Mouse (Mus musculus) kidney, adult 8-10 months (tissue): ENCODE measurements around the gene Col4a1.

Experiments used
- DNase-seq, 2 experiments: peaks; one replicate each; pipeline ENCODE4 v3.0.0; 2022

The Col4a1 gene

DNA sequence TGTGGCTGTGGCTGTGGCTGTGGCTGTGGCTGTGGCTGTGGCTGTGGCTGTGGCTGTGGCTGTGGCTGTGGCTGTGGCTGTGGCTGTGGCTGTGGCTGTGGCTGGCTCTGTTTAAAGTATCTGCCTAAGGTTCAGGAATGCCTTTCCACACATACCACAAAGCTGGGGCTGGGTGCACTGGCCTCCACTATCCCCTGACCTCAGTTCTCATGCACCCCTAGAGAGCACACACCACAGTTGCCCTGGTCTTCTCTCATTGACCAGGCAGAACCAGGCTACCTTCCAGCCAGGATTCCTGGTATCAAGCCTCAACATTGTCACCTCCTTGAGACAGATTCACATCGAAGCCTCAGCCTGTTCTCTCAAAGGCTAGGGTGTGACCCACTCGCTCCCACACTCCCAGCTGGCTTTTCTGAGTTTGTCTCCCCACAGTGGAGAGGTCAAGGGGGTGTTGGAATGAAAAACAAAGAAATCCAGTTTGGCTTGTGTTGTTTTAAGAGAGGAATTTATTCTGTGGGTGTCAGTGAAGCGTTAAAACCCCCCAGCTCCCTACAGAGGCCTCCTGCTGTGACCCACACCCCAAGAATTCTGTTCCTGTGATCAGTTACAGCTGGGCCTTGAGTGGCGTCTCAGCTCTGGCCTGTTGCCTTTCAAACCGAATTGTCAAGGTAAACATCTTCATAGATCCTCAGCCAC is 15.2 kb upstream of the Col4a1 start:
- no peak for DNase-seq

DNA sequence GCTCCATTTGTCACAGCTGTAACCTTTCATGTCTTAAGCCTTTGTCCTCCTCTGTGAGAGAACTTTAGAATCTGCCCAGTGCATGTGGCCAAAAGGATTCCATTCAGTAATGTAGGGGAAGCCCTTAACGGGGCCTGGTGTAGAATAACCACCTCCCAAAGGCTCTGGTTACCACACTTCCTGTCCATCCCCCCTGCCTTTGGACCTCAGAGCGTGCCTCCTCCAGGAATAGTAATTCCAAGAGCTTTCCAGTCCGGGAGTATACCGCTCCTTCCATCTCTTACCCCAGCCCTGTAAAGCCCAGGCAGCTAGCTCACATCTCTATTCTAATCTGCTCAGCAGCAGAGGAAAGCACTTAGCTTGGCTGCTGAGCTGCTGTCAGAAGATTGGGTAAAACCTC is 14.7 kb upstream of the Col4a1 start:
- DNase-seq: no peak

DNA sequence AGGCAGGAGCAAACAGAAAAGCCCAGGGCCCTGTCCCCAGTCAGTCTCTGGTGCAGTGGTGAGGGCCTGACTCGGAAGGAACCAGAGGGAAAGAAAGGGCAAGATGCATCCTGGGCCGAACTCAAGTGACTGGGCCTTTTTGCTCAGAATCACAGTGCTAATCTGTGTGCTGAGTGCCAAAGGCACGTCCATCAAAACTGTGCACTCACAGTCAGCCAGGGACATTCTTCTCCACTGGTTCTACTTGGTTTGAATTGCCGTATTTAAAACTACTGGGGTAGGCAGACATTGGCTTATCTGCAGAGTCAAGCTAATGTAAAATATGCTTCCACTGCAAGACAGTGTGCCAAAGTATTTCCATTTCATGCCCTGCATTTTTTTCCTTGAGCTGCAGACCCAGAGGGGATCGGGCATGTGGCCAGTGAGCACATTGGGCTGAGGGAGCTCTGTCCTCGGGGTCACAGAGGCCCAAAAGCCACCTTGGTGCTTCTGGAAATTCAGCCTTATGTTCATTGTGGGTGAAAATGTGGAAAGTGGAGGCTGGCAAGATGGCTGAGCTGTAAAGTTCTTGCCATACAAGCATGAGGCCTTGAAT is 12.3 kb upstream of the Col4a1 start:
- DNase-seq: peak; percentile 67 to 70

DNA sequence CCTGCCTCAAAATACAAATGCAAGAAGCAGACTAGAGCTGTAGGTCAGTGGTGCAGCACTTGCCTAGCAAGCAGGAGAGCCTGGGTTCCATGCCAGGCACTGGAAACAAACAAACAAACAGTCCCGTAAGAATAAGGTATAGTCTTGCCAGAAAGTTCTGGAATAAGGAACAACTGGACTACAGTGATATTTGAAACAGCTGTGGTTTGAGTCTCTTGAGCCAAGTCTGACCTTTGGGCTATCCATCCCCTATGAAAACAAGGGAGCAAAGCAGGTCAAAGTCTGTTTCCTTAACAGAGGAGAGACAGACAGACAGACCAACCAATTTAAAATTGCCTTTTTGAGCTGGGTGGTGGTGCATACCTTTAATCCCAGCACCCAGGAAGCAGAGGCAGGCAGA is 11.1 kb upstream of the Col4a1 start:
- peak in 1 of 2 experiments; percentile 42 for DNase-seq

DNA sequence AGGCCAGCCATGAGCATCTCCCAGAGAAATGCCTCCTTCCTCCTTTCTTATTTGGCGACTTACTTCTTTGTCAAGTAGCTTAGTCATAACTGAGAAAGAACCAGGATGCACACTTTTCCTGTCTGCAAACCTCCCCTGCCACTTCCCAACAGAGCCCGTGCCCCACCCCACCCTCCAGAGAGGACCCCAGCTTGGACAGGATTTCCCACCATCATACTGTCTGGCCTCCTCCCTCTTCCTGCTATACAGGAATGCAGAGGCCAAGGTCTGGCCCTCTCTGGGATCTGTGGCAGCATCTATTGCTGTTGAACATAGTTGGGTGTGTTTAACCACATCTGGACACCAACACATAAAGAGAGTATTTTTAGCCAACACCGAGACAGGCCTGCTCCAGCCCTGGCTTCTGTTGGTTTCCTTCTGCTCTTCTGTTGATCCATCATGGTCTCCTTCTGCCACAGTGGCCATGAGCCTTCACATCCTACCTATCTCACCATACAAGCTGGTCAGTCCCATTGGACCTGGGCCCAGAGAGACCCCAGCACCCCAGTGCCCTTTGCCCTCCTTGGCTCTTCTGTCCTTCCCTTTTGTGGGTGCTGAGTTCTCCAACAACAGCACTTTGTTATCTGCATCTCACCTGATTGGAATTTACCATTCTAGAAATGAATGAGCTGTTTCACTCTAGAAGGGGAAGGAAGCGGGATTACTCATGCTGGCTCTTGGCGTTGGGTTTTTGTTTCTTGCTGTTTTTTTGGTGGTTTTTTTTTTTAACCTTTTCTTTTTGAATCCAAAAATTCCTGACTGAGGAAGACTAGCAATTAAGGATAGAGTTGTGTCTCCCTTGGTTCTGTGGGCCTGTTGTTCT is 10.3 kb upstream of the Col4a1 start:
- no peak for DNase-seq

DNA sequence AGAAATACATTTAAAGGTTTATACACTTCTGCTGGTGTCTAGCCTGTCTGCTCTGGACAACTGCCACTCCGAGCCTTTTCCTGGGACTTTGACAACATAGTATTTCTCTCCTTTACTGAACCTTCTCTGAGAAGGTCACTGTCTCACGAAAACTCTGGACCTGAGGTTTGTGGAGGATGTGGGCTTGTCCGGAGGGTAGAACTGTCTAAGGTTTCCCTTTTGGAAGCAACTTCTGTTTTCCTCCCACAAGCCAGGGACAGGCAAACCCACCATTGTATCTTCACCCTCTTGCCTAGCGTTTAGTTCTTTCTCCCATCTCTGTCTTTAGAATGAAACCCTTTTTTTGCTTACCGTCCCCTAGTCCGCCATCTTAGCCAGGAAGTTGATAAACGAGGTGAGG is 9.2 kb upstream of the Col4a1 start:
- no peak for DNase-seq

DNA sequence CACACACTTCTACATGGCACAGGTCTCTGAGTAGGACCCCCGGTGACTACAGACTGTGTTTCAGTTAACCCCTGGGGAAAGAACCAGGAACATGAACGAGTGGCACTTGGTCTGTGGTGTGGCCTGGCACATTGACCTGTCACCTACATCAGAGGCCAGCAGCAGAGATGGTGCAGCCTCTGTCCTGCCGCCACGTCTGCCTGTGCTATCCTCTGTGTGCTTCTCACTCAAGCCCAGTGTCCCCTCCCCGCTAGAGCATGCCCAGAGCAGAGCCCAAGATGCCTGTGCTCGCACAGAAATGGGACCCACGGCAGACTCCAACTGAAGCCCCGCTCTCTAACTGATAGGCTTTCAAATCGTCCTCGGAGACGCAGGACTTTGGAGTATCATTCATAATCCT is 6.8 kb upstream of the Col4a1 start:
- DNase-seq: no peak

DNA sequence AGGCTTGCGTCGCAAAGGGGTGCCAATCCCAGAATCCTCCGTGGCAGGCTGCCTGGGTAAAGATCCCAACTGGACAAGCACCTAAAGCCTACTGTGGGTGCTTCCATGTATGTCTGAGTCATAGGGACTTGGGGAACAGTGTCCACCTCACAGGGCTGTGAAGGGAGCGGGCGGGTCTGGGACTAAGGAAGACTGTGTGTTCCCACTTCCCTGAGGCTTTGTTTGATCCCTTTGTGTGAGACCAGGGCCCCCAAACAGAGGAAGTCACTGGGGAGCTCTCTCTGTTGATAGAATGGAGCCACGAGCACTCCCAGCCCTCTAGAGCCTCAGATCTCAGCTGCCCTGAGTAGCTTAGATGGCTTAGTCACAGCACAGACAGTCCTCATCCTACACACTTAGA is 3.5 kb upstream of the Col4a1 start:
- DNase-seq: no peak

DNA sequence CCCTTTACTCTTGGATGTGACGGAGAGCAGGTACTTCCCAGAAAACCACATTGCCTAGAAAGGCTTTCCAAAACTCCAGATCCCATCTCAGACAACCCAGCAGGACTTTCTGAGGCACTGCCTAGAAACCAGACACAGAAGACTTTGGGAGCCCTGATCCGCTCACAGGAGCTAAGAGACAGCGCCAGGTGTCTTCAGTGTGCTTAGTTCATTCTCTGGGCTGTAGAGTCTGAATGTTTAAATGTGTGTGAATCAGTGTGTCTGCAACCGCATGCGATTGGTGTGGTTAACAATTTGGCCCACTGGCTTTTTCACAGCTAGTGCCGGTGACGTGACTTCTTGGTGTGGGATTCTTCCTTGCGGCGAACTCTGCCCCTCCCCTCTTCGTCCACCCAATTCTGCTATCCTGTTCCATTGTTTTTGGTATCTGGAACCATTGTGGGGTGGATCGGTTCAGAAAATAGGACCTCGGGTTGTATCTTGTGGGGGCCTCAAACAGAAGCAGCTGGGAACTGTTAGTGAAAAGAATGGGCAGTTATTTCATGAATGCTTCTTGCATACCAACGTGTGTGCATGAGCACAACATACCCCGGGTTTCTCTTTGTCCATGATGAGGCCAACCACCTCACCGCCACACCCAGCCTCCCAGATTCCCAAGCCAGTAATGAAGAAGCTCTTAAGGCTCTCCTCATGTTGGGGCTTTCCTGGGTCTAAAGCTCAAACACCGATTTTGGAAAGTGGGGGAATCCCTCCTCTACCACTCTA is 2.7 kb upstream of the Col4a1 start:
- no peak for DNase-seq

DNA sequence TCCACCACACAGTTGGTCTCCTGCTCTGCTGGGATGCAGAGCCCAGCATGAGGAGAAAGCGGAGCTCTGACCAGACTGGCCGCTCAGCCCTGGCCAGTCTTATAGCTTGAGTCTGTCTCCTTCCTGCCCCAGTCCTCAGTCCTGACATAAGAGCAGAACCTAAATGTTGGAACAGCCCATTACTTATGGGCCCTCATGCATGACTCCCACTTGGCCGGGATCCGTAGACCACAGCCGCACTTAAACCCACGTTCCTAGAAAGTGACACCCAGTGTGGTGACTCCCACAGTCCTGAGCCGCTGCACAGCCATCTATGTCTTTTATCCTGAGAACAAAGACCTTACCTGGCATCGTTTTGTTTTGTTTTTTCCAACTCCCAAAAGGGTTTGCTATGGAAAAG is 2.0 kb upstream of the Col4a1 start:
- no peak for DNase-seq

DNA sequence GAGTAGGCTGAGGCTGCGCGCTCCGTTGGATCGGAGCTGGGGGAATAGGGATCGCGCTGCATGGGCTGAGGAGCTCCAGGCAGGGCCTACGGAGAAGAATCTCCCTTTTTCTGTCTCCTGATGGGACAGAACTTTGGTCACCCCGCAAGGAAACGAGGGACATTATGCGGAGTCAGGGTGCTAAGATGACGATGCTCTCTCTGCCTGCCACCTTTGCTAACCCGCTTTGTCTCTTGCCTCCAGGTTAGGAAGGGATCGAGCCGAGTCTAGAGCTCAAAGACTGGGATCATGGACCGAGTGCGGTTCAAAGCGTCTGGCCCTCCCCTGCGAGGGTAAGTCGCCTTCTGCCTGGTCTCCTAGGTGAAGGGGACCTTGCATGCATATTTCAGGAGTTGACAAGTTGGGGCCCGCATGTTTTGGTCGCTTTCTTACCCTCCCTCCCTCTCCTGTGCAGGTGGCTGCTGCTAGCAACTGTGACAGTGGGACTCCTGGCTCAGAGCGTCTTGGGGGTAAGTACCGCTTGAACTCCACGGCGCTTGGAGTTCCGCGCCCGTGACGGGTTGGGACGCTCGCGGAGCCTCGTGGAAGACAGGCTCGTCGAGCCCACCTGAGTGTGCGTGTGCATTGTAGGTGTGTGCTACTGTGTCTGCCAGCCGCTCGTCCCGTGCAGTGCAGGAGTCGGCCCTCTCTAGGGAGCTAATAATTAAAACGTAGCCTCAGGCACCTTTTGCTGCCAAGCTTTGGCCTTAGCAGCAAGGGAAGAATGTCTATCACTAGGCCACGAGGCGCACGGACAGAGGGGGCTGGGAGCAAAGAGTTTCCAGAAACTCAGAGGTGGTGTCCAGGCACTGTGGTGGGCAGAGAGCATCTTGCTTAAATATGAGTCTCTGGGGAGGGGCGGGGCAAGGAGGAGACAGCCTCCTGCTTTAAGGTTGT is 818 bp upstream of the Col4a1 start:
- peak; percentile 72 to 73 for DNase-seq

DNA sequence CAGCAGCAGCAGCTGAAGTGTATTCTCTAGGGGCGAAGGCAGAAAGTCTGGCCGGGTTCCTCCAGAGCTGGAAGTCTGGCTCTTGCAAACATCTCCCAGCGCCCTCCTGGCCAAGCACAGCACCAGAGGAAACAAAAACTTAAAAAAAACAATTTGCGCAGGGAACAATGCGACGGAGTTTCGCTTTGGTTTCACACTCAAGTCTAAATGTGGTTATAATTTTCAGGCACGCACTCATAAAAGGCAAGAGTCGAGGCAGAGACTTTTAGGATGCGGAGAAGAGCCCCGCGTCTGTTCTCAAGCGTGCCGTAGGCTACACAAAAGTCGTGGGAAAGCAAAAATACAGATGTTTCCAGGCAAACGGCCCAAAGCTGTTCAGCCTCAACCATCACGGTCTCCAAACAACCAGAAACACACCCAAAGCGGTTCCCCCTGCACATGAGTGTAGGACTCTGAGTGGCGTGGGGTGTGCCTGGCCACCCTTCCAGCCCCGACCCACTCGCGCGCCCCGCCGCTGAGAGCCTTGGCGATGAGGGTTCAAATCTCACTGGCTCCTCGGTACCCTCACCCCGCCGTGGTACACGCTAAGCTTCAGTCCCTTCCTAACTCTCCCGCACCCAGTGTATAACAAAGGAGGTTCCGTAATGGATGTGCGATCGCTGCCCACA is 811 bp downstream of the Col4a1 start:
- DNase-seq: peak; percentile 56 to 57

DNA sequence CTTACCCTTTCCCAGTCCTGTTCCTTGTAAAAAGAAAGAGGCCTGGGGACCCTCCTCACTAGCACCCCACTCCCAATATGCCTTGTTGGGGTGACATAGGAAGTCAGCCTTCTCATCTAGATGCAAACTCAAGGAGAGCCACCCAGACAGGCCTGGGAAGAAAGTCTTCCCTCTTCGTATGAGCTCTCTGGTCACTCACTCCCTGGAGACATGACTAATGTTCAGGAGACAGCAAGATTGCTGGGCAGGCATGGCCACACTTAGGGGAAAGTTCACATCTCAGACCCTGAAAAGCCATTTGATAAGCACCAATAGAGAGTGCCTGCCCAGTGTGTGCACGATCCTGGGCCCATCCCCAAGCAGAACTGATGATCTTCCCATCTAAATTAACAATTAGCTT is 2.6 kb downstream of the Col4a1 start:
- DNase-seq: no peak

DNA sequence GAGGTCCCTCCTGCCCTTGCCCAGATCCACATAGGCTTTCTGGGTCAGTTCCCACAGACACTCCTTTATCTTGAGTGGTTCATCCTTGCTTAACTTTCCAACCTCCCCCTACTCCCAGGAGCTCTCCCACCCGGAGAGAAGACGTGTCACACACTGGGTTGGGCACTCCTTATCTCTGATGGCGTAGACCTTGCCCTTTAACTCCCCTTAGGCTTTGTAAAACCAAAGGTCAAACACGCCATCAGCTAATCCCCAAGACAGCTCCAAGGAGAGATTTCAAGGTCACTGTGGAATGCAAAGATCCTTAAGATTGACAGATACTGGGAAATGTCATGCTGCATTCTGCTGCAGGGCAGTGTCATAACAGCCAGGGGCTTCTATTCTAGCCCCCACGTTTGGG is 3.4 kb downstream of the Col4a1 start:
- no peak for DNase-seq

DNA sequence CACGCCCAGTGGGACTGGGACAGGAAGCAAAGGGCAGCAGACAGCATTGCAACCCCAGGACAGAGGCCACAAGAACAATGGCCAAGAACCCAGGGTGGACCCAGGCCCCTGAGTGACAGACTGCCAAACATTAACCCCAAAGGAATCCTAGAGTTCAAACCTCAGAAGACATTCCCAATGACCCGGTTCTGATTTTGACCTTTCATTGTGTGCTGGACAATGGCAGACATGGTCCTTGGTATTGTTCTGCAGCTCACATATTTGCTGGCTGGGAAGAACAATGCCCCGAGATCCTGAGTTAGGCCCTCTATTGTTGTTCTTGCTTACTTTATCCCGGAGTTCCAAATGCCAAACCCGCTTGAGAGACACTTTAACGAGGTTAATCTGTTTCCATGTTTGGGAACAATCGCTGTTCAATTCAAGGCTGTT is 4.0 kb downstream of the Col4a1 start:
- DNase-seq: peak; percentile 71

DNA sequence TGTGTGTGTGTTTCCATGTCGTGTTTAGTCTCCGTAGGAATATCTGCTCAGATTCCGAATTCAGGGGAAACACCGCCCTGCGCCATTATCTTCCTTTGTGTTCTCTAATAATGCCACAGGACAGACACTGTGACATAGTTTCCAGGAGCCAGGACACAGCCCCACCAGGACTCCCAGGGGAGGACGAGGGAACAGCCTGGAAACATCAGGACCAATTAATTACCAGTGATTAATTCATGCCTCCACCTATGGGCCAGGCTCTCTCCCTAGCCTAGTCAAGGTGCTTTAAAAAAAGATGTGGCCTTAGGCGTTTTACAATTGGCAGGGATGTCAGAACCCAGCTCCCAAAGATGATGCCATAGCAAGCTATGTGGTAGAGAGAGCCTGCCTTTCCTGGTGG is 5.2 kb downstream of the Col4a1 start:
- no peak for DNase-seq

DNA sequence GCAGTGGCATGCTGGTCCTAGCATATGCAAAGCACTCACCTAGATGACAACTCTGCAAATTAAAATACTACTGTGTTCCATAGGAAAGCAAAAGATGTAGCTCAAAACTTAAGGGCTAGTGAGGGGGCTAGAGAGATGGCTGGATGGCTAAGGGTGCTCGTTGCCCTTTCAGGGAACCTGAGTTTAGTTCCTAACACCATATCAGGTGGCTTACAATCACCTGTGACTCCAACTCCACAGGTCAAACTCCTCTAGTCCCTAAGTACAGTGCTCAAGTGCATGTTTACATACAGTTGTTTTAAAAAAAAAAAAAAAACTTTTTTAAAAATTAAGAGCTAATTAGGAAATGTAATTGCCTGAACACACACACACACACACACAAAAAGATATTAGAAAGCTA is 7.1 kb downstream of the Col4a1 start:
- no peak for DNase-seq

DNA sequence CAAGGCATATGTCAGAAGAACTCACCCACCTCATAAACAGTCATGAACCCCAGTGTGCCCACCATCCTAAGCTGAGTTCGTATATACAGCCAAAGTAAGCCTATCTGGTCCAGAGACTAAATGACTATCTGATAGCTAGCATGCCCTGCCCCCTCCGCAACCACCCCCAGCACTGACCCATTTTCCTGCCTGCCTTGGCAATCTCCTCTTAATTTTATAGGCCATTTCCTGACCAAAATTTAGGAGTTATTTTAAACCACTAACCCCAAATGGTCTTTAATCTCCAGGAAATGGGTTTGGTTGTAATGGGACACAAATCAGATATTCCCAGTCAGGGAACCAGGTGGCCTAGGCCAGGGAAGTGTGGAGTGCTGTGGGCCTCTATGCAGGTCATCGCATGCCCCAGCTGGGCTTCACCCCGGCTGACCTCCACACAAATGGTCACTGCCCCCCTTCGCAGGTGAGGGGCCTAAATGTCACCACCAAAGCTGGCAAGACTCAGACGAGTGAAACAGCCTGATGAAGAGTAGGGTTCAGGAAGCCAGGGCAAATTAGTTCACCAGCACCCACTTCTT is 8.5 kb downstream of the Col4a1 start:
- DNase-seq: no peak

DNA sequence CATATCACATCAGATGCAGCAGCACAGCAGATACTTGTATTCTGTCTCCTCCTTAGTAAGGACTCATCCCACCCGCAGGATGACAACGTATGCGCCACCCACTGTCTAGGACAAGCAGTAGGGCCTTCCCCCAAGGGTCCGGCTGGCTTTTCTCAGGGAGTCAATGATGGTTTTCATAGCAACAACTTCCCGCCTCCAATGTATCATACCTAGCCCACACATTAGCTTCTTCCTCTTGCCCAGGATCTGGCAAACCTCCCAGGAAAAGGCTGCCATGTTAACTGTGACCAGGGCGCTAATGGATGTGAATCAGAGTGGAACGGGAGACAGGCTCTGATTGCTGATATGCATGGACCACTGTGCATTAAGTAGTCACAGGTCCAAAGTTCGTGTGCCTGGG is 12.2 kb downstream of the Col4a1 start:
- DNase-seq: no peak

DNA sequence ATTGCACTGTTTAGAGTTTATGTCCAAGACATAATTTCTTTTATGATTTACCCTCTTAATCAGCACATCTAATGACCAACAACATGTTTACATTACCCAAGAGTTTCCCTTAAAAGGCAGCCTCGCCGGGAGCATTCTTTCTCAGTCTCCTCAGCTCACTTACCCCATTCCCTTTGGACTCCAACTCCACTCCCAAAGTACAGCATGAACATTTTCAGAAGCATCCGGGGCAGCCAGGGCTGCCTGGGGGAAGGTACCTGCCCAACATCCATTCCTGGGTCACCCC is 13.4 kb downstream of the Col4a1 start:
- DNase-seq: no peak

DNA sequence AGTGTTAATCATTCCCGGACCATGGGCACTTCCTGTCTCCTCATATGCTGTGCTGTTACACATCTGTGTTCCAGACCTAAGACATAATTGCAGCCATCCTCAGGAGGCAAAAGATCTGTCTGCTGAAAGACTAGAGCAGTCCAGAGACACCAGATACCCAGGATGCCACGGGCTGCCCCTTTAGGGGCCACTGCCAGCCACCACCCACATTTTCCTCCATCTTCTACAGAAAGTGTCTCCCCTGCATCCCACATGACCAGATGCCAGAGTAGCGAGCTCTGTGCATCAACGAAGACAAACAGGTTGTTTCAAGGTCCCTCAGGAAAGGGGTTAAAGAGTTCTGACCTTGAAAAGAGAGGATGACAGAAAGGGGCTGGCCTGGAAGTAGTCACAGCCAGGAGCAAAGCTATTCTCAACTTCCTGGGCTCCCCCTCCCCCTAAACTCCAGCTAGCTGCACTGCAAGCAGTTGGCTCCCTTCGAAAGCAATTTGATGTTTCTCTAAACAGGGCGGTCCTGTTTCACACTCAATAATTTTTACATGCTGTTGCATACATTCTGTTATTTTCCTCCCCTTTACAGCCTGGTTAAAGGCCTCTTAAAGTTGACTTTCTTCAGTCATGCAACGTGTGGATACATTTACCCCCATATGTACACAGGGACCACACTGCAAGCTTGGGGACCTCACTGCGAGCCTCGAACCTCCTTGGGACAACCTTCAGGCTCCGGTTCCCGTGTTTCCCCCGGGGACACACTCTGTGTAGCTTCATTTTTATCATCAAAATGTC is 13.9 kb downstream of the Col4a1 start:
- no peak for DNase-seq
